Mouse (Mus musculus) MEL (cell line): ENCODE results near the gene Ccdc102a. TPM values are rescaled to one million over a fixed set of nuclear protein-coding genes. Genes with fewer than 3 reads are reported as not detected.

Experiments
- DNase-seq: peaks from one replicate; pipeline ENCODE4 v3.0.0; 2011; ENCODE audit warnings: low read depth, low spot score
- H3K27ac ChIP-seq: 2 replicates; pipeline ENCODE4 v1.5.1; 2012; ENCODE audit warnings: low read depth, mild to moderate bottlenecking, control low read depth, low read length, moderate library complexity; ENCODE audit not compliant: control insufficient read depth
- H3K27me3 ChIP-seq, 2 experiments: fragments of 150-350 bp in 1 of 2; sonication (generic) in 1 of 2; 2 replicates each; pipeline ENCODE4 v1.6.1; 2012; ENCODE audit warnings: low read length in 2 of 2, mild to moderate bottlenecking in 2 of 2, improper control_type of control experiment in 1 of 2, moderate library complexity in 1 of 2; ENCODE audit not compliant: insufficient read depth in 2 of 2, control insufficient read depth in 1 of 2
- H3K36me3 ChIP-seq, 2 experiments: 2 replicates each; pipeline ENCODE4 v1.6.1; 2012 to 2014; ENCODE audit warnings: low read length in 2 of 2, improper control_type of control experiment in 1 of 2, inconsistent platforms in 1 of 2, mild to moderate bottlenecking in 1 of 2; ENCODE audit not compliant: insufficient read depth in 2 of 2, control insufficient read depth in 1 of 2
- H3K4me1 ChIP-seq, 2 experiments: fragments of 150-350 bp in 1 of 2; sonication (generic) in 1 of 2; 2 replicates each; pipeline ENCODE4 v1.6.1; 2012; ENCODE audit warnings: low read length in 2 of 2, improper control_type of control experiment in 1 of 2, mild to moderate bottlenecking in 1 of 2; ENCODE audit not compliant: insufficient read depth in 2 of 2, control insufficient read depth in 1 of 2
- H3K4me3 ChIP-seq, 2 experiments: fragments of 150-350 bp in 1 of 2; sonication (generic) in 1 of 2; 2 replicates each; pipeline ENCODE4 v1.5.1; 2012; ENCODE audit warnings: low read depth in 2 of 2, low read length in 2 of 2, mild to moderate bottlenecking in 2 of 2, moderate library complexity in 2 of 2, control low read depth in 1 of 2, improper control_type of control experiment in 1 of 2; ENCODE audit not compliant: control insufficient read depth in 1 of 2, insufficient read depth in 1 of 2
- H3K79me2 ChIP-seq: 2 replicates; pipeline ENCODE4 v1.6.1; 2012; ENCODE audit warnings: mild to moderate bottlenecking, low read length, moderate library complexity; ENCODE audit not compliant: control insufficient read depth, poor library complexity, insufficient read depth
- H3K9ac ChIP-seq: 2 replicates; pipeline ENCODE4 v1.6.1; 2012; ENCODE audit warnings: low read depth, mild to moderate bottlenecking, control low read depth, low read length, moderate library complexity; ENCODE audit not compliant: control insufficient read depth, poor library complexity, severe bottlenecking
- H3K9me3 ChIP-seq: fragments of 150-350 bp; sonication (generic); replicated peaks from 2 replicates; pipeline ENCODE4 v1.6.1; 2012; ENCODE audit warnings: mild to moderate bottlenecking, low read length, improper control_type of control experiment, moderate library complexity; ENCODE audit not compliant: insufficient read depth
- CTCF ChIP-seq, 3 experiments: IDR thresholded peaks in 2 of 3; conservative IDR thresholded peaks in 1 of 3; 2 replicates each; pipeline ENCODE4 v1.5.1; 2011 to 2012; ENCODE audit warnings: low read length in 3 of 3, low read depth in 2 of 3, mild to moderate bottlenecking in 2 of 3, improper control_type of control experiment in 1 of 3, inconsistent platforms in 1 of 3, mixed read lengths in 1 of 3, moderate library complexity in 1 of 3; ENCODE audit not compliant: control insufficient read depth in 1 of 3, insufficient read depth in 1 of 3, poor library complexity in 1 of 3, severe bottlenecking in 1 of 3
- E2F4 ChIP-seq: IDR thresholded peaks from 2 replicates; pipeline ENCODE4 v1.6.1; 2011; ENCODE audit warnings: low read depth, low read length, improper control_type of control experiment, borderline replicate concordance
- HCFC1 ChIP-seq: IDR thresholded peaks from 2 replicates; pipeline ENCODE4 v1.6.1; 2012; ENCODE audit warnings: low read depth, mild to moderate bottlenecking, inconsistent platforms, low read length, improper control_type of control experiment, moderate library complexity
- MAZ ChIP-seq: IDR thresholded peaks from 2 replicates; pipeline ENCODE4 v1.6.1; 2012; ENCODE audit warnings: low read depth, mild to moderate bottlenecking, inconsistent platforms, low read length, improper control_type of control experiment
- MEF2A ChIP-seq: IDR thresholded peaks from 2 replicates; pipeline ENCODE4 v1.6.1; 2014; ENCODE audit warnings: low read depth, mild to moderate bottlenecking, inconsistent platforms, low read length, improper control_type of control experiment; ENCODE audit not compliant: poor library complexity, insufficient replicate concordance, severe bottlenecking; ENCODE audit errors: extremely low read depth
- MXI1 ChIP-seq: IDR thresholded peaks from 2 replicates; pipeline ENCODE4 v1.6.1; 2011; ENCODE audit warnings: mild to moderate bottlenecking, low read depth, low read length, improper control_type of control experiment
- POLR2A ChIP-seq, 2 experiments: IDR thresholded peaks; 2 replicates each; pipeline ENCODE4 v1.6.1; 2011 to 2012; ENCODE audit warnings: low read length in 2 of 2, mild to moderate bottlenecking in 2 of 2, control low read depth in 1 of 2, improper control_type of control experiment in 1 of 2, low read depth in 1 of 2, moderate library complexity in 1 of 2; ENCODE audit not compliant: control insufficient read depth in 1 of 2, insufficient read depth in 1 of 2, poor library complexity in 1 of 2
- RAD21 ChIP-seq: IDR thresholded peaks from 2 replicates; pipeline ENCODE4 v1.6.1; 2011; ENCODE audit warnings: mild to moderate bottlenecking, low read depth, low read length, improper control_type of control experiment
- RCOR1 ChIP-seq: IDR thresholded peaks from 2 replicates; pipeline ENCODE4 v1.6.1; 2012; ENCODE audit warnings: low read depth, mild to moderate bottlenecking, inconsistent platforms, low read length, improper control_type of control experiment
- SIN3A ChIP-seq: IDR thresholded peaks from 2 replicates; pipeline ENCODE4 v1.6.1; 2012; ENCODE audit warnings: low read length, improper control_type of control experiment, inconsistent platforms
- TAL1 ChIP-seq: IDR thresholded peaks from 2 replicates; pipeline ENCODE4 v1.6.1; 2012; ENCODE audit warnings: mild to moderate bottlenecking, inconsistent platforms, low read length, moderate library complexity, mixed read lengths
- TBP ChIP-seq: IDR thresholded peaks from 2 replicates; pipeline ENCODE4 v1.8.0; 2011; ENCODE audit warnings: low read depth, low read length, improper control_type of control experiment
- UBTF ChIP-seq: IDR thresholded peaks from 2 replicates; pipeline ENCODE4 v1.6.1; 2012; ENCODE audit warnings: low read depth, mild to moderate bottlenecking, inconsistent platforms, low read length, improper control_type of control experiment, moderate library complexity, borderline replicate concordance; ENCODE audit not compliant: insufficient read depth
- USF2 ChIP-seq, 2 experiments: IDR thresholded peaks; 2 replicates each; pipeline ENCODE4 v1.6.1; 2011 to 2012; ENCODE audit warnings: improper control_type of control experiment in 2 of 2, low read length in 2 of 2, borderline replicate concordance in 1 of 2, inconsistent platforms in 1 of 2, low read depth in 1 of 2, mild to moderate bottlenecking in 1 of 2; ENCODE audit not compliant: insufficient read depth in 1 of 2
- ZKSCAN1 ChIP-seq: IDR thresholded peaks from 2 replicates; pipeline ENCODE4 v1.6.1; 2012; ENCODE audit warnings: low read depth, mild to moderate bottlenecking, inconsistent platforms, low read length, improper control_type of control experiment, moderate library complexity
- ZNF384 ChIP-seq: IDR thresholded peaks from 2 replicates; pipeline ENCODE4 v1.6.1; 2012; ENCODE audit warnings: low read depth, mild to moderate bottlenecking, inconsistent platforms, low read length, improper control_type of control experiment
- polyA plus RNA-seq, 2 experiments: library from polyadenylated mRNA; stranded (reverse) in 1 of 2; unstranded in 1 of 2; fragments of >175 nt in 1 of 2; fragments of >200 nt in 1 of 2; gene quantifications; 2 replicates each; pipeline versions ENCODE4 v1.2.1 to v1.2.4; 2012; ENCODE audit warnings: low replicate concordance in 2 of 2, low read depth in 1 of 2; ENCODE audit not compliant: insufficient read length in 2 of 2, insufficient read depth in 1 of 2, missing spikeins in 1 of 2
- total RNA-seq: library from RNA; depleted of rRNA; stranded (reverse); fragments of 300-350 nt; gene quantifications from 2 replicates; pipeline ENCODE4 v1.2.3, GENCODE M21; 2012

The Ccdc102a gene
- total and polyA plus RNA-seq, 3 experiments = 1.7 to 6.8 TPM; not detected in 1

- Histone ChIP-seq H3K36me3 (no peaks in the 10 kb centered on the region), H3K27me3 (no peaks in the 10 kb centered on the region), H3K27ac (no peak overlapping the region)
Measured at GRCm38 (mm10) chr8:94907591-94908300, 10.2 kb downstream of the Ccdc102a start.

GRCm38 (mm10) chr8:94904450-94905175, 13.3 kb downstream of the Ccdc102a start:
- Histone ChIP-seq H3K27me3 (peaks cover 0 to 3% of the 10 kb centered on the region in 2 experiments; a peak in 1 of 4 replicates), H3K9me3 (no peaks in the 10 kb centered on the region), H3K27ac (no peak overlapping the region), H3K79me2 (no peaks in the 10 kb centered on the region), H3K4me3 (no peak overlapping the region), H3K36me3 (no peaks in the 10 kb centered on the region), H3K9ac (no peak overlapping the region), H3K4me1 (no peaks in the 10 kb centered on the region)
- no peak for DNase-seq
- no peak for TF ChIP-seq HCFC1
- TF ChIP-seq CTCF (IDR thresholded peaks at IDR 0.05 in 2 of 3, conservative IDR thresholded peaks at IDR 0.05 in 1 of 3; ENCODE audit: control insufficient read depth in 1 of 3, insufficient read depth in 1 of 3, low read depth in 2 of 3, low read length in 3 of 3, poor library complexity in 1 of 3, severe bottlenecking in 1 of 3) = no peak
- TF ChIP-seq TBP = no peak
- TF ChIP-seq MAZ = no peak
- no peak for TF ChIP-seq RCOR1
- TF ChIP-seq SIN3A = no peak
- no peak for TF ChIP-seq UBTF
- no peak for TF ChIP-seq MXI1
- no peak for TF ChIP-seq TAL1
- TF ChIP-seq USF2 (IDR thresholded peaks at IDR 0.05; ENCODE audit: borderline replicate concordance in 1 of 2, insufficient read depth in 1 of 2, low read depth in 1 of 2, low read length in 2 of 2) = no peak
- TF ChIP-seq POLR2A (IDR thresholded peaks at IDR 0.05; ENCODE audit: control insufficient read depth in 1 of 2, insufficient read depth in 1 of 2, low read depth in 1 of 2, low read length in 2 of 2, poor library complexity in 1 of 2) = no peak
- TF ChIP-seq ZKSCAN1 = no peak

More at GRCm38 (mm10) chr8:94907591-94908300, 10.2 kb downstream of the Ccdc102a start:
- TF ChIP-seq RAD21 (no peak), ZNF384 (no peak), ZKSCAN1 (no peak), E2F4 (no peak), MEF2A (no peak), MXI1 (no peak)
- no peak overlapping the region for H3K4me3 ChIP-seq
- H3K4me1 ChIP-seq = no peaks in the 10 kb centered on the region
- H3K79me2 ChIP-seq = no peaks in the 10 kb centered on the region
- H3K9ac ChIP-seq = no peak overlapping the region
- H3K9me3 ChIP-seq = no peaks in the 10 kb centered on the region
- no peak for DNase-seq
